Mouse (Mus musculus) testis, postnatal 10 days (tissue): Measurements from ENCODE around the gene Camk2g.
"Not testable (repeated sequence)": the region's sequence is repeated elsewhere in the genome, so short reads cannot be mapped to it uniquely, and the experiment has no call there.

ENCODE experiments used
- DNase-seq: peaks from one replicate; pipeline ENCODE4 v3.0.0; 2021; ENCODE audit warnings: low spot score

Camk2g gene

GRCm38 (mm10) chr14:20738511-20738910, 55.4 kb downstream of the Camk2g start:
- no peak for DNase-seq

DNA sequence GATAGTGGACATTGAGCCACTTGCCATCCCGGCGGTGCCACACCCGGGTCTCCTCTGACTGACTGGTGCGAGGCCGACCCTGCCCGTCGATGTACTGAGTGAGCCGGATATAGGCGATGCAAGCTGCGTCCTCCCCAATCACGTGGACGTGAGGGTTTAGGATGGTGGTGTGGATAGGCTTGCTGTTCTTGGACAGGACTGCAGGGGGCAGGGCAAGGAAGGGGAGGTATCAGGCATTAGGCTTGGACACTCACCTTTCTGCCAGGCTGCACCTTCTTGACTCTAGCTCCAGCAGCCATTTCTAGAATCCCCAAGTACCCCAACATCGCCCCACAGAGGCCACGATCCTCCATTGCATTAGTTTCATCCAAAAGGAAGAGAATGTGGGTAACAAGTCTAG, 56.6 kb downstream of the Camk2g start:
- DNase-seq = peak; percentile 78

DNA sequence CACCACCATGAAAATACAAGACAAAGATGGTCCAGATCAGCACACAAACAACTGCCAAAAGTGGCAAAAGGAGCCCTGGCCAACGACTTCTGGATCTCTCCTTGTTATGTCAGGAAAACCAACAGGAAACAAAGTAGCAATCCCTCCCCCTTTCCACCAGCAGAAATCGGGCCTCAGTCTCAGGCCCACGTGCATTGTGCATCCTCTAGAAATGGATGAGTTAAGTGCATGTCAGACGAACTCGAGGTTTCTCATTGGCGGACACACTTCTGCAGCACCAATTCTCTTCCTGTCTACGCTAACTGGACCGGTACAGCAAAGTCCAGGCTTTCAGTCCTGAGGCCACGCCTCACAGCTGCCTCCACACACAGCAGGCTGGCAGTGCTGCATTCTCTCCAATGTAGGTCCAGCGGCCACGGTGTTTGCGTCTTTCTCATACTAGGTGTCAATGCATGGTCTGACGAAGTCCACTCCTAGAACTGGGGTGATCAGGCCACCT, 57.9 kb downstream of the Camk2g start:
- no peak for DNase-seq

DNA sequence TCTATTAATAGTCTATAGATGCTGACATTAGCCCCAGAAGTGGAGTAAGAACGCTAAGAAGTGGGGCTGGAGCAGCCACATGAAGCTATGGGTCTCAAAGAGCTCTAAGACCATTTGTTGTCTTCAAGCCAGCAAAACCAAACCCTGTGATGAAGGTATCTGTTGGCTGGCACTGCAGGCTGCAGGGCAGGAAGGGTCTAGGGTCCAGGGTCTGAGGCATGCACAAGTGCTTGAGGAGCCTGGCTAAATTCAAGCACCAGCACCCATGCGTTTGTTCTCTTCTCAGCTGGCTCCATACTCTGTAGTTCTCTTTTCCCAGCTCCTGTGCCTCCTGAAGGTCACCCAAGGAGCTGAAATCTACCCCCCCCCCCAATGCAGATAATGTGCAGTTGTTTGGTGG, 58.8 kb downstream of the Camk2g start:
- no peak for DNase-seq

GRCm38 (mm10) chr14:20733952-20734774, 59.7 kb downstream of the Camk2g start, which contains the start of gene Ndst2:
Gene Ndst2 (minus strand): TSS chr14:20734562.
- peak; percentile 91 for DNase-seq

DNA sequence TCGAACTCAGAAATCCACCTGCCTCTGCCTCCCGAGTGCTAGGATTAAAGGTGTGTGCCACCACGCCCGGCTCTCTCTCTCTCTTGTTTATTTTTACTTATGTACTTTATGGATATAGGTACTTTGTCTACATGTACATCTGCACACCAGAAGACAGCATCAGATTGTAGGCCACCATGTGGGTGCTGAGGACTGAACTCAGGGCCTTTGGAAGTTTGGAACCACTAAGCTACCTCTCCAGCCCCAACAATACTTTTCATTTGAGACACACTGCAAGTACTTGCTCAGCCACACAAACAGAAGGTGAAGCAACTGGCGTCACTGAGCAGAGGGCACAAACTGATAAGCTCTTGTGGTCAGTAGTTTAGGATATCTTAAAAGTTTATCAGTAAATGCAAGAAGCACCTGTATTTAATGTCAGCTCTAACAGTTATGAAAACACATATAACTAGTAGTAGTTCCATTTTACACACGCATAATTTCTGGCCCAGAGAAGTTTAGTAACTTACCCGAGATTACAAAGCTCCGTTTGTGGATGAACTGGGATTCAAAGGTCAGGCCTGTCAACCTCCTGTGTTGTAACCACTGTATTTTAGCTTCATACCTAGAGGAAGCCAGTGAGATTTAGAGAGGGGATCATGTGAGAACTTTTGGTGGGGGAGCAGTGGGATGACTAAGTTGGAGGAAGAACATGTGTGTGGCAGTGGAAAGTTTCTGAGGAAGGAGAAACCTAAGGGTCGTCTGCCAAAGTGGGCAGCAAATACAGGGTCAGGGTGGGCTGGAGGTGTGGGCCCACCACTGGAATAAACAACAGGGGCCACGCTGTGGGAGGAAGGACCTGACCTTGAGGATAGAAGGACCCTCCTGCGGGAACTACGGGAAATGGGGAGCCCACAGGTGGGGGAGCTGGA, 60.6 kb downstream of the Camk2g start:
- no peak for DNase-seq

DNA sequence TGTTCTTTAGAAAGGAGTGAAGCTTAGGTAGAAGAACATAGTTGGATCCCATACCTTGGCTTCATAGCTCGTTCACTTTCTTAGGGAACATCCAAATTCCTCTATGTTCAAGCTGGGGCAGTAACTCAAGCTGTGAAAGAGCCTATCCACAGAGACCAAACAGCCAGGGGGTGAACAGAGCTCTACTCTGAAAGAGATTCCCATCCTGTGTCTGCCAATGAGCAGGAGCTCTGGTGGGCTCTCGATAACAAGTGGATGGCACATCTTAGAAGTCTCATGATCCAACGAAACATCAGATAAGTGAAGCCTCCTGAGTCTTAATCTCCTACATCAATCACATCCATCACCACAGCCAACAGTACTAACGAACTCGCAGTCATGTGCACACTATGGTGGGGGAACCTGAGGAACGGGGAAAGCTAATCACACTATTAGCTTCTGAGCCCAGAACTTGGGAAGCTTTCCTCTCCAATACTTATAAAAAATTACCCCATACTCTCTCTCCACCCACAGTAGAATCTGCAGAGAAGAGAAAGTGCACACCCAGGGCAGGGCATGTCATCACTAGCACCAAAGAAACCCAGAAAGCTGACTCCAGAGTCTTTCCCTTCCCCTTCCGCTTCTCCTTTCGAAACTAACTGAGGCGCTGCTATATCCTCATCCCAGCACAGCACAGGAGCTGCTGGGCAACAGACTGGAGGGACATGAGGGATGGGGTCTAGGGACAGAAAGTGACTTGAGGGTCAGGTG, 62.9 kb downstream of the Camk2g start:
- DNase-seq = no peak

DNA sequence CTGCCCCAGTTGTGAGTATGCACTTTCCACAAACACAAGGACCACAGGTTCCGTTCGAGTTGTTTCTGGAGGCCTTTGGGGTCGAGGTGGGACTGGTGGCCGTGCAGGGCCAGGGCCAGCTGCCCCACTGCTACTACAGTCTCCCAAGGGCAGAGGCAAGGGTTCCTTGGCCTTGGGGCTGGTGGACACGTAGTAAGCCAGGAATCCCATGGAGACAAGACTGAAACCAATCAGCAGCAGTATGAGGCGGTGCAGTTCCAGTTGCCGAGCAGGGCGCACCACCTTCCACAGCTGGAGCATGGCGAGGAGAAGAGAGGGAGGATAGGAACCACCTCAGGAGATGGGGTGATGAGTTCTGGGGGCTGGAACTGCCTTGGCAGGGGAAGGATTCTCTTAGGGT, 64.0 kb downstream of the Camk2g start:
- no peak for DNase-seq

DNA sequence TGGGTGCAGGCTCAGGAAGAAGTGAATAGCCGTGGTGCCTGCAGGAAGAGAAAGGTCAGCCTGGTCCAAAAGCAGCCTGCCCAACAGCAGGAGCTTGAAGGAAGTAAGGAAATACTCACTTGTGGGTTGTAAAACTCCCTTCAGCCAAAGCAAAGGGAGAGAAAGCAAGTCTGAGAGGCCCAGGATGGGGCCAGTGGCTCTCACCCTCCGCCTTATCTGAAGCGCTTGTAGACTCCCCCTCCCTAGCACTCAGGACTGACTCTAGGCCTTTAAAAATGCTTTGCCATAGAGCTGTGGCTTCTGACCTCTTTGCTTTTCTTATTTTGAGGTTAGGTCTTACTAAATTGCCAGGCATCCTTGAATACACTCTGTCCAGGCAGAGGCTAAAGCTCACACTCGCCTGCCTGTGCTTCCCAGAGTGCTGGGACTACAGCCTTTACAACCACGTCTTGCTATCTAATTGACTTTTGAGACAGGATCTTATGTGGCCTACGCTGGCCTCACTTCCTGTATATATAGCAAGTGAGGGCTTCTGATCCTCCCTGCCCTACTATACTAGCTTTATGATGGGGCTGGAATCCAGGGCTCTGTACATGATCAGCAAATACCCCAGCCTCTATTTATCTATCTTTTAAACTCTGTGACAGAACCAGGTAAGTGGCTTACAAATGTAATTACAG, 68.1 kb downstream of the Camk2g start:
- no peak for DNase-seq

DNA sequence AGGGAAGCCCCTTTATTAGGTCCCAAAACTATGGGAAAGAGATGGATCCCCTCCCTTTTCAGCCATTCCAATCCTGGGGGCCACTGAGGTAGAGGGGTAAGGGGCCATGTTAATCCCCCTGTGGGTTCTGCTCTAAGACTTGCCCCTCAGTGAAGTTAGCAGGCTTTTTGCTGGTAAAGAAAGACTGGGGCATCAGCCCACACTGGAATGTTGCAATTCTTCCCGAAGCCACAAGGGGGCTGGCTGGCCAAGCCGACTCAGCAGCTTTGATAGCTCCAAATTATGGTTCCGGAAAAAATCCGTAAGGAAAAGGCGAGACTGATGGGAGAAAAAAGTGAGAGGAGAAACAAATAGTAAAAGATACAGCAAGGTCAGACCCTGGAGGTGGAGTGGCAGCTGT, 69.8 kb downstream of the Camk2g start:
- peak; percentile 82 for DNase-seq

DNA sequence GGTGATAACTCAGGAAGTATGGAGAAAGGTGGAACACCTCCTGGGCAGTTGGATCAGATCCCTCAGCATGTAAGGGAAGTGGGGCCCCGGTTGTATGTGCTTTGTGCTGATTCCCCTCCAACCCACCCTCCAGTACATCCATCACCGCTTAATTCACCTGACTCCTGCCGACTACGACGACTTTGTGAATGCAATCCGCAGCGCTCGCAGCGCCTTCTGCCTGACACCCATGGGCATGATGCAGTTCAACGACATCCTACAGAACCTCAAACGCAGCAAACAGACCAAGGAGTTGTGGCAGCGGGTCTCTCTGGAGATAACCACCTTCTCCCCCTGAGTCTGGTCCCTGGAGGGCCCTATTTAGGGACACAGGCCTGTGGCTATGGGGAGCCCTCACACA, 70.9 kb downstream of the Camk2g start:
- peak; percentile 38 for DNase-seq

GRCm38 (mm10) chr14:20721371-20721770, 72.5 kb downstream of the Camk2g start:
- no peak for DNase-seq

DNA sequence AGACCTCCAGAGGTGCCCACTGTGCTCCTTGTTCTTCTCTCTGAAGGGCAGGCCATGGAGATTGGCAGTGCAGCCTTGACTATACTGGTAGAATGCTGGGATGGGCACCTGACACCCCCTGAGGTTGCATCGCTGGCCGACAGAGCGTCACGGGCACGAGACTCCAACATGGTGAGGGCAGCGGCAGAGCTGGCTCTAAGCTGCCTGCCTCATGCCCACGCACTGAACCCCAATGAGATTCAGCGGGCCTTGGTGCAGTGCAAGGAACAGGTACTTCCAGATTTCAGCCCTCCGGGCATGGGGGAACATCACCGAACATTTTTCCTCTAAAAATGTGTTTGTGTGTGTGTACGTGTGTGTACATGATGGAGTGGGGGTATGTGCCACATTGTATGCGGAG, 74.1 kb downstream of the Camk2g start:
- DNase-seq = no peak

- DNase-seq = no peak
Measured at GRCm38 (mm10) chr14:20718443-20718842, 75.4 kb downstream of the Camk2g start.

GRCm38 (mm10) chr14:20713832-20714231, 80.1 kb downstream of the Camk2g start:
- DNase-seq = peak; percentile 39

- no peak for DNase-seq
Measured at GRCm38 (mm10) chr14:20708239-20708638, 85.6 kb downstream of the Camk2g start.

DNA sequence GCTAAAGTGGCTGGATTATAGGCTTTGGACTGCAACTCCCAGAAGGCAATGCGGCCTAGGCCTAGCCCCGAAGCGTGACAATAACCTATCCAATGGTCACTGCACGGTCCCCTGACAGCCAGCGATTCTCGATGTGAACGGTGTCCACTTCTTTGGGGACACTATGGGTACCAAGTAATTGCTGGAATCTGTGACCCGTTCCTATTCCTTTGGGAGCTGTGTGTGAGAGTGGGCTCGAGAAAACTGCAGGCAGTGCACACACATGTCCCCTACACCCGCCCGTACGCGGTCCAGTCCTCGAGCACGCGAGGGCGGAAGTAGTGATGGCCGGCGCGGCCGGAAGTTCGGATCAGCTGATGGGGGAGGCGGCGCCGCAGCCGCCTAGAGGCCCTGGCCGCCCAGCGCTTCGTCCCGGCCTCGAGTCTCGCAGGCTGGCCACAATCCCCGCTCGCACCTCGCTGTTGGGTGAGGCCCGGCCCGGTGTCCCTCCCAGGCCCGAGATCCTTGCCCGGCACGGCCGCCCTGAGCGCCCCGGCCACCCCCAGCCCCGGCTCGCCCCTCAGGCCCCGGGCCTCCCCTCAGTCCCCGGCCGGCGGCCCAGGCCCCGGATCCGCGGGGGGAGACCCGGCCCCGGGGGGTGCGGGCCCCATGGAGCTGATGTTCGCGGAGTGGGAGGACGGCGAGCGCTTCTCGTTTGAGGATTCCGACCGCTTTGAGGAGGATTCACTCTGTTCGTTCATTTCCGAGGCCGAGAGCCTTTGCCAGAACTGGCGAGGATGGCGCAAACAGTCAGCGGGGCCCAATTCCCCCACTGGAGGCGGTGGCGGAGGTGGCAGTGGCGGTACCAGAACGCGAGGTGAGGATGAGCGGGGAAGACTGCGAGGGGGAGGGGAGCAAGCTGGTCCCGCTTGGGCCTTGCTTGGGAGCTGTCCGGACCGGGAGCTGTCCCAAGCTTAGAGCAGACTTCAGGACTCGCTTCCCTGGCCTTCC, 86.4 kb downstream of the Camk2g start, which contains the start of gene Zswim8:
Gene Zswim8 (plus strand): TSS at position 352 of the 990 bp plus-strand sequence.
- DNase-seq = peak; percentile 89

GRCm38 (mm10) chr14:20703461-20703860, 90.4 kb downstream of the Camk2g start:
- not testable (repeated sequence) for DNase-seq

GRCm38 (mm10) chr14:20702741-20703381, 91.0 kb downstream of the Camk2g start, which contains the start of gene Chchd1:
Gene Chchd1 (plus strand): TSS chr14:20703006.
- DNase-seq = peak; percentile 95
